In the genomic region with DNA sequence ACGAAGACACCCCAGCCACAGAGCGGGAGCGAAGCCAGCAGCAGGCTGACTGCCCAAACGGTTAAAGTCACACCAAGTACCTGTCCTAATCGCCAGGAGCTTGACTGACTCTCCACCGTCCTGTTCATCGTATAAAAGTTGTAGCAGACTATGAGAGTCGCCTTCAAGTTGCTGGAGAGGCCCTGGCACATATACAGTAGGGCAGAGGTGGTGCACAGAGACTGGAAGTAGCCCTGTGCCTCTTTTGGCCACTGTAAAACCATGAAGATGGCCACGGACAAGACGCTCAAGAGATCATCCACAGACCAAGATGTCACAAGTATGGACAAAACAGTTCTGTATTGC, we compare ENCODE assay signal across 10 mouse cellular contexts. TPM values are rescaled to one million over a fixed set of nuclear protein-coding genes. Genes with fewer than 3 reads are reported as not detected.
DNase-seq lines count a peak whose midpoint lies in the region; ATAC-seq lines count a peak whose summit lies in the region.
"Had no signal": no experiment of that assay in that cellular context is flagged by ENCODE, and none has a peak within 500 bp of the region (broad histone marks: within the 10 kb centered on the region; RNA-seq: fewer than 3 reads in every experiment).

No protein-coding gene starts in this region.

- H3K36me3 ChIP-seq in heart, embryonic 14.5 days (ENCODE audit: control insufficient read depth, insufficient read depth, low read length), result no peaks in the 10 kb centered on the region
- no peaks in the 10 kb centered on the region for H3K36me3 ChIP-seq in hindbrain, embryonic 14.5 days (replicated peaks; ENCODE audit: control insufficient read depth, insufficient read depth)
- no peaks in the 10 kb centered on the region for H3K36me3 ChIP-seq in midbrain, embryonic 15.5 days (replicated peaks)

- 15% methylated on average over 10 of the region's 10 CpGs for WGBS in heart, embryonic 14.5 days
- WGBS in hindbrain, embryonic 14.5 days, result 21% methylated on average over 10 of the region's 10 CpGs
- WGBS in midbrain, embryonic 15.5 days, result 20% methylated on average over 10 of the region's 10 CpGs

- intact Hi-C loops in heart, postnatal 25 days (cut with DNase I), result no loop called here

- peak overlapping the region; percentile 40 to 41 for H3K4me3 ChIP-seq in heart, embryonic 14.5 days (ENCODE audit: control insufficient read depth in 1 of 2, insufficient read depth in 1 of 2, low read depth in 1 of 2, low read length in 2 of 2)
- H3K4me3 ChIP-seq in hindbrain, embryonic 14.5 days (replicated peaks; ENCODE audit: low read length), result peak overlapping the region; percentile 56
- peak overlapping the region; percentile 60 for H3K4me3 ChIP-seq in midbrain, embryonic 15.5 days

- peaks cover 0 to 2% of the 10 kb centered on the region in 2 experiments; a peak in 1 of 4 replicates for H3K4me1 ChIP-seq in heart, embryonic 14.5 days (ENCODE audit: control insufficient read depth in 2 of 2, insufficient read depth in 2 of 2, low read length in 2 of 2)
- H3K4me1 ChIP-seq in hindbrain, embryonic 14.5 days (replicated peaks; ENCODE audit: control insufficient read depth, insufficient read depth, low read length), result peaks cover 8% of the 10 kb centered on the region; the same call in 1 of the 2 replicates
- H3K4me1 ChIP-seq in midbrain, embryonic 15.5 days, result peaks cover 6% of the 10 kb centered on the region; the same call in 1 of the 2 replicates

- H3K9me3 ChIP-seq in heart, embryonic 14.5 days (ENCODE audit: control insufficient read depth, low read length), result no peaks in the 10 kb centered on the region
- no peaks in the 10 kb centered on the region for H3K9me3 ChIP-seq in hindbrain, embryonic 14.5 days (ENCODE audit: control insufficient read depth, low read length)
- no peaks in the 10 kb centered on the region for H3K9me3 ChIP-seq in midbrain, embryonic 15.5 days

- H3K27me3 ChIP-seq in heart, embryonic 14.5 days (ENCODE audit: control insufficient read depth, insufficient read depth, low read length), result peaks cover 15% of the 10 kb centered on the region
- 0 out of 2 replicates have a peak, but pooled peaks cover 8% of the 10 kb centered on the region for H3K27me3 ChIP-seq in hindbrain, embryonic 14.5 days (ENCODE audit: control insufficient read depth, insufficient read depth, low read length)
- no peaks in the 10 kb centered on the region for H3K27me3 ChIP-seq in midbrain, embryonic 15.5 days (replicated peaks)
- H3K27me3 ChIP-seq: CH12.LX had no signal

- DNase-seq in heart, postnatal 25 days (ENCODE audit: low spot score), result no peak
- no peak for DNase-seq in hindbrain, embryonic 14.5 days (ENCODE audit: low spot score)
- DNase-seq in adrenal gland, postnatal 36 days, result no peak
- DNase-seq in right cerebral cortex, adult 18-20 months, result no peak

- H3K9ac ChIP-seq in heart, embryonic 14.5 days (ENCODE audit: low read length), result peak overlapping the region; percentile 34; the same call in 1 of the 2 replicates
- peak overlapping the region; percentile 70; the same call in 1 of the 2 replicates for H3K9ac ChIP-seq in hindbrain, embryonic 14.5 days
- H3K9ac ChIP-seq in midbrain, embryonic 15.5 days, result peak overlapping the region; percentile 62

- H3K4me2 ChIP-seq in heart, embryonic 14.5 days (ENCODE audit: low read length), result peak overlapping the region; percentile 87
- H3K4me2 ChIP-seq in hindbrain, embryonic 14.5 days (replicated peaks), result peak overlapping the region; percentile 95
- peak overlapping the region; percentile 95 for H3K4me2 ChIP-seq in midbrain, embryonic 15.5 days

- no peak for ATAC-seq in heart, embryonic 14.5 days (ENCODE audit: insufficient number of reproducible peaks, insufficient read depth, low FRiP score, low read depth)
- peak; percentile 36 for ATAC-seq in common myeloid progenitor, adult 5-6 weeks (replicated peaks; ENCODE audit: low read depth, poor library complexity, severe bottlenecking)
- peak; percentile 58 for ATAC-seq in hindbrain, embryonic 14.5 days (ENCODE audit: low FRiP score)
- ATAC-seq in midbrain, embryonic 15.5 days (replicated peaks), result peak; percentile 74
- ATAC-seq in erythroblast, adult 5-6 weeks (replicated peaks; ENCODE audit: low FRiP score, poor library complexity, severe bottlenecking), result no peak

- no peak overlapping the region for H3K27ac ChIP-seq in heart, embryonic 14.5 days (replicated peaks in 1 of 2; ENCODE audit: control insufficient read depth in 1 of 2, insufficient read depth in 1 of 2, low read depth in 2 of 2, low read length in 2 of 2)
- H3K27ac ChIP-seq in hindbrain, embryonic 14.5 days, result no peak overlapping the region
- H3K27ac ChIP-seq in midbrain, embryonic 15.5 days, result no peak overlapping the region

RNA-seq across cellular contexts. Expression of a gene that starts 0.9 kb away (rescaled TPM):
- 0.19 TPM in 1 of 2 replicates, not detected in the other for polyA plus RNA-seq in heart, embryonic 14.5 days (2014; fragmentation: Nextera tagmentation; extraction: Ambion mirVana)
- total RNA-seq in heart, postnatal 25 days (2021), result not detected
- total RNA-seq in common myeloid progenitor, adult 5-6 weeks (2017), result not detected in 2 replicates
- 2.9 and 3.4 TPM in 2 replicates for polyA plus RNA-seq in hindbrain, embryonic 14.5 days (2014; fragmentation: Nextera tagmentation; extraction: Ambion mirVana)
- polyA plus RNA-seq in midbrain, embryonic 15.5 days (2015; fragmentation: Nextera tagmentation; extraction: Ambion mirVana), result 2.8 and 4.2 TPM in 2 replicates
- not detected for total RNA-seq in adrenal gland, postnatal 36 days (2021)
- total RNA-seq in erythroblast, adult 5-6 weeks (2015; ENCODE audit: low replicate concordance), result not detected in 2 replicates
- not detected in 2 replicates for total RNA-seq in erythroblast, adult 5-6 weeks (2017; ENCODE audit: low replicate concordance)
- total RNA-seq: CH12.LX; hematopoietic stem cell, adult 5-6 weeks had no signal

Comparison
In these comparisons a context has a peak if more than half of its experiments do, and no peak if none do; other contexts are left out.
1. ATAC-seq: peak in common myeloid progenitor, adult 5-6 weeks (single experiment), hindbrain, embryonic 14.5 days (single experiment) and midbrain, embryonic 15.5 days (single experiment); none in heart, embryonic 14.5 days (single experiment) and erythroblast, adult 5-6 weeks (single experiment).
2. Peak in every context shown above with its lines, with median percentiles within 50 percentile points of each other: H3K4me2 ChIP-seq, H3K4me3 ChIP-seq and H3K9ac ChIP-seq.